Mouse (Mus musculus) thymus, adult 2 months (tissue): ENCODE measurements around the gene Pts. TPM values are rescaled to one million over a fixed set of nuclear protein-coding genes. Genes with fewer than 3 reads are reported as not detected.

Experiments used
- DNase-seq: peaks from one replicate; pipeline ENCODE4 v3.0.0; 2021
- H3K27ac ChIP-seq: fragments of 200-500 bp; 2 replicates; pipeline ENCODE4 v1.5.1; 2012; ENCODE audit warnings: low read length, control low read depth; ENCODE audit not compliant: control insufficient read depth, insufficient read depth
- H3K27me3 ChIP-seq: fragments of 200-500 bp; 2 replicates; pipeline ENCODE4 v1.6.1; 2012; ENCODE audit warnings: mild to moderate bottlenecking, low read length, moderate library complexity, mixed read lengths; ENCODE audit not compliant: control insufficient read depth, insufficient read depth
- H3K36me3 ChIP-seq: fragments of 200-500 bp; 2 replicates; pipeline ENCODE4 v1.6.1; 2012; ENCODE audit warnings: mild to moderate bottlenecking, low read length, moderate library complexity; ENCODE audit not compliant: control insufficient read depth, insufficient read depth
- H3K4me1 ChIP-seq: fragments of 200-500 bp; replicated peaks from 2 replicates; pipeline ENCODE4 v1.6.1; 2012; ENCODE audit warnings: low read length; ENCODE audit not compliant: control insufficient read depth, insufficient read depth
- H3K4me3 ChIP-seq: fragments of 200-500 bp; 2 replicates; pipeline ENCODE4 v1.5.1; 2012; ENCODE audit warnings: mild to moderate bottlenecking, low read length, control low read depth, moderate library complexity; ENCODE audit not compliant: control insufficient read depth, insufficient read depth
- CTCF ChIP-seq: fragments of 200-500 bp; IDR thresholded peaks from 2 replicates; pipeline ENCODE4 v1.5.1; 2012; ENCODE audit warnings: mild to moderate bottlenecking, control low read depth, low read length, moderate library complexity, borderline replicate concordance; ENCODE audit not compliant: control insufficient read depth, poor library complexity, insufficient read depth; ENCODE audit errors: extremely low read depth
- POLR2A ChIP-seq: fragments of 200-500 bp; IDR thresholded peaks from 2 replicates; pipeline ENCODE4 v1.6.1; 2012; ENCODE audit warnings: mild to moderate bottlenecking, low read length, control low read depth, moderate library complexity; ENCODE audit not compliant: control insufficient read depth, poor library complexity, insufficient read depth; ENCODE audit errors: extremely low read depth
- WGBS: fragments of 180-500 bp; shearing (Covaris S2); methylation state at CpG from one replicate; pipeline ENCODE4 v1.1.7; 2018; 5-methylcytosine and 5-hydroxymethylcytosine counted together
- polyA plus RNA-seq: library from polyadenylated mRNA; depleted of rRNA; stranded (reverse); fragments of >200 nt; gene quantifications from 2 replicates; pipeline ENCODE4 v1.2.3, GENCODE M21; 2012

The Pts gene
- polyA plus RNA-seq, 1 experiment, result 51.0 TPM

DNA sequence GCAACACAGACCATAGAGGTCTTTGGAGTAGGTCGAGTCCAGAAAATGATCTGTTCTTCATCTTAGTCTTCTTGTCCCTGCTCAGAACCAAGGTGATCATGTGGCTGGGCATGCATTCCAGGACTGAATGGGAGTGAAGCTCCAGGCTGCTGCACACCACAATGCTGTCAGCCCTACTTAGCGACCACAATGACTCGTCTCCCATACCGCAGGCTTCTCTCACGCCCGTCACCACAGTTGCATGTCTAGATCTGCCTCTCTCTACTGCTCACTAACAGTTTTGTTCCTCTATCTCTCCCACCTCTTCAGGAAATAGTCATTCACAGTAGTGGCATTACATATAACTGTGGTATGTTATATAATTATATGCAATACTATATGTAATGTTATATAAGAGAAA lies 7.8 kb downstream of the Pts start:
- H3K4me3 ChIP-seq, result no peak overlapping the region
- TF ChIP-seq POLR2A, result no peak
- no peak for TF ChIP-seq CTCF
- WGBS, result 25% methylated on average over 6 of the region's 6 CpGs
- no peak overlapping the region for H3K27ac ChIP-seq
- H3K36me3 ChIP-seq, result peaks cover 11% of the 10 kb centered on the region; the same call in 1 of the 2 replicates
- no peaks in the 10 kb centered on the region for H3K27me3 ChIP-seq
- 0 out of 2 replicates have a peak, but pooled peaks cover 3% of the 10 kb centered on the region for H3K4me1 ChIP-seq
- no peak for DNase-seq

DNA sequence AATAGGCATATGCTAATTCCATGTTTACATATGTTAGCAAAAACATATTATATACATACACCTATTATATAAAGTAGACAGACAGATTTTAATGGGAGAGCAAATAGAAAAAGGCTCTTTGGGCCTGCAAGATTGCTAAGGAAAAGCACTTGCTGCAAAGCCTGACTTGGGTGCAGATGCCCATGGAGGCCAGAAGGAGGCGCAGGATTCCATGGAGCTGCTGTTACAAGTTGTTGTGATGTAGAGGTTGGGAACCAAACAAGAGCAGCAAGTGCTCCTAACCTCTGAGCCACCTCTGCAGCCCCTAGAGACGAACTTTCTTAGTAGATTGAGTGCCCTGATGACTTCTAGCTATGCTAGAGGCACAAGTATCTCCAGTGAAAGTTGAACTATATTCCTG lies 9.7 kb downstream of the Pts start:
- H3K27me3 ChIP-seq, result no peaks in the 10 kb centered on the region
- TF ChIP-seq POLR2A (no peak), CTCF (peak; percentile 65; the same call in 1 of the 2 replicates)
- peaks cover 6% of the 10 kb centered on the region; the same call in 1 of the 2 replicates for H3K36me3 ChIP-seq
- no peaks in the 10 kb centered on the region for H3K4me1 ChIP-seq
- H3K27ac ChIP-seq, result no peak overlapping the region
- DNase-seq, result peak; percentile 27
- 83% methylated on average over 2 of the region's 2 CpGs for WGBS
- H3K4me3 ChIP-seq, result no peak overlapping the region

DNA sequence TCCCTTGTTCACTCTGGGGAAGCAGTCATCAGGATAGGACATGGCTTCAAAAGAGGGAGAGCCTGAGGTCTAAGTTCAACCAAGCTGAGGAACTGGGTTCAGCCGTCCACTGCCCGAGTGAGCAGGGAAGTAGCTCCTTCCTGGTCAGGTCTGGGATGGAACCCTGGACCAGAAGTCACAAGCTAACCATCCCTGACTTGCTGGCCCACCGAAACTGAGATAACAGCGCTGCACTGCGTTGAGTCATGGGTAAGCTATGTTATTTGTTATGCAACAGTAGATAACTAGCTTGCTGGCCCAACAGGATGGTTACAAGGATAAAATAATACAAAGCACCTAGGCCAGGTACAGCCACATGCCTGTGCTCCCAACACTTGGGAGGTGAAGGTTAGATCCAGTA lies 13.1 kb downstream of the Pts start:
- Histone ChIP-seq H3K4me1 (no peaks in the 10 kb centered on the region), H3K27ac (no peak overlapping the region), H3K27me3 (no peaks in the 10 kb centered on the region), H3K4me3 (no peak overlapping the region), H3K36me3 (no peaks in the 10 kb centered on the region)
- WGBS, result 94% methylated on average over 5 of the region's 5 CpGs
- TF ChIP-seq CTCF, result no peak
- TF ChIP-seq POLR2A, result no peak
- no peak for DNase-seq

DNA sequence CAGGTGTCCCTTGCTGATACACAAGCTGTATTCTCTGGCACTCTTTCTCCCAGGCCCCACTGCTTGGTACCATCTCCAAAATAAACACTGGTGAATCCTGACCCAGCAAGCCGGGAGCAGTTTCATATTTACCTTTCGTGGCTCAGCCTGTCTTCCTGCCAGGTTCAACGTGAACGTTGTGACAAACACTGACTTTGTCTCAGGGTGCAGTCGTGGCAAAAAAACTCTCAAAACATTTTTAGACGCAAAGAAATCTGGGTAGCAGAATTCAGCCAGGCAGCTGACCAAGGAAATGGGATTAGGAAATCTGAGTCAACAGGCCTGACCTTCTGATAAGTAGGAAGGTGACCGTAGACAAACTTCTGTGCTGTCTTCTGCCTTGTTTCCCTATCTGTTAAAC lies 21.0 kb downstream of the Pts start:
- WGBS, result 67% methylated on average over 7 of the region's 7 CpGs
- no peak for DNase-seq

DNA sequence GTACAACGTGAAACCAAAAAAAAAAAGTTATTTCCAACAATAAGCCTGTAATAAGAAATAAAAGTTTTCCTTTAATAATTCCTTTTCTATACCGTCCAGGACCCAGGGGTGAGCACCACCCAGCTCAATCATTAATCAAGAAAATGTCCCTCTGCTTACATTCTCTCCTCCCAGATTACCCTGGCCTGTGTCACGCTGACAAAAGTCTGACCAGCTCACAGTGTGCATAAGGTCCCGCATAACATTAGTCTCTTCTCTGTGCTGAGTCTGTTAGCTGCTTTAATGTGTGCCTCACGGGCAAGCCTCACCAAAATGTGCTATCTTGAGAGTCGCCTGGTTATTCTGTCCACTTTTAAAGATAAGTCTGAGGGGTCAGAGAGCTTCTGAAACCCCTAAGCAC lies 23.1 kb downstream of the Pts start:
- DNase-seq, result no peak
- TF ChIP-seq POLR2A, result no peak
- TF ChIP-seq CTCF, result no peak
- no peaks in the 10 kb centered on the region; the same call in 1 of the 2 replicates for H3K4me1 ChIP-seq

More for the DNA sequence above, 21.0 kb downstream of the Pts start:
- Histone ChIP-seq H3K36me3 (no peaks in the 10 kb centered on the region), H3K4me1 (no peaks in the 10 kb centered on the region; the same call in 1 of the 2 replicates), H3K27ac (no peak overlapping the region), H3K4me3 (no peak overlapping the region), H3K27me3 (no peaks in the 10 kb centered on the region)
- TF ChIP-seq POLR2A (no peak), CTCF (no peak)

DNA sequence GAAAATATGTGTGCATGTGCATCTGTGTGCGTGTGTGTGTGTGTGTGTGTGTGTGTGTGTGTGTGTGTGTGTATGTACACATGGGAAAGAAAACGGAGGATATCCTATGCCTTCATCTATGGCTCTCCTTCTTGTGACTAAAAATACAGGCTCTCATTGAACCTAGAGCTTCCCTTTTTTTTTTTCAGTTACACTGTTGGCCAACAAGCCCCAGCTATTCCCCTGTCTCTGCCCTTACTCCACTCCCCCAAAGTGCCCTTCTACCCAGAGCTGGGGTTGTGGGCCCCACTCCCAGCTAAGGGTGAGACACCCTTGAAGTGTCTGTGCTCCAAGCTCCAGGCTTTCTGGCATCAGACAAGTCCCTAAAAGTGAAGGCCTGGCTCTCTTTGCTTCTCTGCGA lies 25.6 kb downstream of the Pts start:
- TF ChIP-seq POLR2A (no peak), CTCF (no peak)
- Histone ChIP-seq H3K4me1 (peaks cover 3% of the 10 kb centered on the region; the same call in 1 of the 2 replicates), H3K4me3 (no peak overlapping the region), H3K27me3 (no peaks in the 10 kb centered on the region), H3K36me3 (no peaks in the 10 kb centered on the region), H3K27ac (no peak overlapping the region)
- WGBS, result 74% methylated on average over 3 of the region's 3 CpGs
- DNase-seq, result no peak

More for the DNA sequence above, 23.1 kb downstream of the Pts start:
- 95% methylated on average over 6 of the region's 6 CpGs for WGBS
- no peak overlapping the region for H3K27ac ChIP-seq
- H3K4me3 ChIP-seq, result no peak overlapping the region
- H3K27me3 ChIP-seq, result no peaks in the 10 kb centered on the region
- no peaks in the 10 kb centered on the region for H3K36me3 ChIP-seq
